Mouse (Mus musculus) forebrain, embryonic 16.5 days (tissue): ENCODE measurements around the gene Paqr3. TPM values are rescaled to one million over a fixed set of nuclear protein-coding genes. Genes with fewer than 3 reads are reported as not detected.

Source experiments
- ATAC-seq: fragments of 200-750 bp; cut with Nextera tagmentation; 2 replicates; pipeline ENCODE4 v1.8.0; 2017; ENCODE audit warnings: mild to moderate bottlenecking, moderate library complexity
- H3K27ac ChIP-seq: fragments of 300-500 bp; sonication (generic); 2 replicates; pipeline ENCODE4 v1.5.1; 2014; ENCODE audit warnings: low read length, control low read depth
- H3K27me3 ChIP-seq: fragments of 300-500 bp; sonication (generic); replicated peaks from 2 replicates; pipeline ENCODE4 v1.6.1; 2014; ENCODE audit warnings: low read length; ENCODE audit not compliant: control insufficient read depth, insufficient read depth
- H3K36me3 ChIP-seq: fragments of 300-500 bp; sonication (generic); 2 replicates; pipeline ENCODE4 v1.6.1; 2014; ENCODE audit not compliant: control insufficient read depth, insufficient read depth
- H3K4me1 ChIP-seq: fragments of 300-500 bp; sonication (generic); replicated peaks from 2 replicates; pipeline ENCODE4 v1.6.1; 2014; ENCODE audit warnings: low read length; ENCODE audit not compliant: control insufficient read depth, insufficient read depth
- H3K4me2 ChIP-seq: fragments of 300-500 bp; sonication (generic); 2 replicates; pipeline ENCODE4 v1.6.1; 2014; ENCODE audit warnings: mild to moderate bottlenecking, low read length, control low read depth
- H3K4me3 ChIP-seq: fragments of 300-500 bp; sonication (generic); replicated peaks from 2 replicates; pipeline ENCODE4 v1.5.1; 2014; ENCODE audit warnings: mild to moderate bottlenecking, low read length, control low read depth
- H3K9ac ChIP-seq: fragments of 300-500 bp; sonication (generic); replicated peaks from 2 replicates; pipeline ENCODE4 v1.6.1; 2014; ENCODE audit warnings: low read depth, low read length, control low read depth
- H3K9me3 ChIP-seq: fragments of 300-500 bp; sonication (generic); 2 replicates; pipeline ENCODE4 v1.6.1; 2016; ENCODE audit warnings: low read length; ENCODE audit not compliant: control insufficient read depth
- WGBS: fragments of 180-500 bp; shearing (Covaris S2); extraction: QIAGEN DNeasy Blood & Tissue Kit; methylation state at CpG from one replicate; pipeline ENCODE4 v1.1.7; 2014; 5-methylcytosine and 5-hydroxymethylcytosine counted together
- polyA plus RNA-seq: library from polyadenylated mRNA; unstranded; fragments of >200 nt; fragmentation: Nextera tagmentation; extraction: Ambion mirVana; gene quantifications from 2 replicates; pipeline ENCODE4 v1.2.1, GENCODE M21; 2015

The Paqr3 gene
- polyA plus RNA-seq, 1 experiment from 2014 or later: 23.3 TPM

DNA sequence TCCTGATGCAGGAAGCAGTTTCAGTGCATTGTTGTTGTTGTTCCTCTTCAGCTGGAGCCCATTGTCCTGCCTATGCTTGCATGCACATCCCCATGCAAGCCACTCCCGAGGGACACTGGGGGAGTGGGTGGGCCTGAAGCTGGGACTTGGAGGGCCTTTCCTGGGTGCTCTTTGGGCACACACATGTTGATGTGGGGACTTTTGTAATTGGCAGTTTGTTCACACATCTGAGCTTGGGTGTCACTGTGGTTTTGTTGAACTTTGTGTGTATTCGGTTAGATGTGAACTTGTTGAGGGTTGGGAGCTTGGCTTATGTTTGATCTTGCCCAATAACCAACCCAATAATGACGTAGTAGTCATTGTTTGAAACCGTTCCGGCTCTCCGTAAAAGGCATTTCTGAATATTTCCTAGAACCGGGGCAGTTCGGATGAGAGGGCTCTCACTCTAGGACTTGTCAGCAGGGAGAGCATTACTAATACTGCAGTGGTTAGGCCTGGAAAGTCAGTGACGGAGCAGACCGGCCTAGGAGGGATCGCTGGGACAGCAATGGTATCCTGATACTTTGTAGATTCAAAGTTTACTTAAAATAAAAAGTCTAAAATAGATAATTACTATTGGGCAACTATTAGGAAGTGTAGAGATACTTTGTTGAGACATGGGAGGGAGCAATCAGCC lies 35.8 kb downstream of the Paqr3 start:
- H3K27me3 ChIP-seq: no peaks in the 10 kb centered on the region
- H3K4me2 ChIP-seq: no peak overlapping the region
- no peak overlapping the region for H3K9ac ChIP-seq
- H3K4me3 ChIP-seq: no peak overlapping the region
- H3K4me1 ChIP-seq: peaks cover 3% of the 10 kb centered on the region; the same call in 1 of the 2 replicates
- ATAC-seq: no peak
- H3K9me3 ChIP-seq: no peaks in the 10 kb centered on the region
- no peak overlapping the region for H3K27ac ChIP-seq
- H3K36me3 ChIP-seq: no peaks in the 10 kb centered on the region
- 92% methylated on average over 11 of the region's 11 CpGs for WGBS

DNA sequence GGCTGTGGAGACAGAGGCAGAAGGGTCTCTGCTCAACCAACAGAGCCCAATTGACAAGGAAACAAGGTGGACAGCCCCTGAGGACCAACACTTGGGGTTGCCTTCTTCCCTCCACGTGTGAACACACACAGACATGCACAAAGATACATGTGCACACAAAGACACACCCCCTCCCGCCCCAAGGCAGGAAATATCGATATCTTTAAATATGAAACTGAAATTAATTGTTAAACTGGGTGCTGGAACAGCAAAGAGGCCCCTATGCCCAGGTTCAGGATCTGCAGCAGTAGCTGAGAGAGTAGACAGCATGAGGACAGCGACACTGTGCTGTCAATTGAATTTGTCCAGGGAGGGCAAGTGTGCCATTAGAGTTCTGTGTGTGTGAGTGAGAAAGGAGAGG lies 45.6 kb downstream of the Paqr3 start:
- no peak overlapping the region for H3K27ac ChIP-seq
- H3K4me1 ChIP-seq: no peaks in the 10 kb centered on the region
- no peak for ATAC-seq
- no peaks in the 10 kb centered on the region for H3K9me3 ChIP-seq
- H3K4me2 ChIP-seq: no peak overlapping the region
- H3K36me3 ChIP-seq: peaks cover 2% of the 10 kb centered on the region; the same call in 1 of the 2 replicates
- H3K4me3 ChIP-seq: no peak overlapping the region
- H3K27me3 ChIP-seq: no peaks in the 10 kb centered on the region
- 89% methylated on average over 4 of the region's 4 CpGs for WGBS
- H3K9ac ChIP-seq: no peak overlapping the region

DNA sequence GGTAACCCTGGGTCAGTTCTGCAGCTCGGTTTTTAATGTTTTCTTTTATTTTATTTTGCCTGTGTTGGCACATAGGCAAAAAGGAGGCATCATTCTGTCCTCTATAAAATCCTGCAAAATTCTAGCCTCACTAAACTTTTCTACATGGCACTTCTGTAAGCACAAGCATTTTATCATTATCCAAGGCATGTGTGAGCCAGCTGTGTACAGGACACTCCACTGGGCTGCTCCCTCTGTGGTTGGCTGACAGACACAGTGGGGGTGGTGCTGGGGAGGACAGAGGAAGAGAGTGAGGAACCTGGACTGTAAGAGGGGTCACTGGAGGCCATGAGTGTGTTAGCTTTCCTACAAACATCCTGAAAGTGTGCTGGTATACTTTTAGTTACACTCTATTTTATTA lies 49.4 kb downstream of the Paqr3 start:
- Histone ChIP-seq H3K9me3 (no peaks in the 10 kb centered on the region), H3K36me3 (peaks cover 6% of the 10 kb centered on the region; the same call in 1 of the 2 replicates), H3K27me3 (no peaks in the 10 kb centered on the region), H3K9ac (no peak overlapping the region), H3K27ac (no peak overlapping the region), H3K4me2 (no peak overlapping the region), H3K4me1 (no peaks in the 10 kb centered on the region), H3K4me3 (no peak overlapping the region)
- 87% methylated on average over 1 of the region's 1 CpGs for WGBS
- no peak for ATAC-seq

DNA sequence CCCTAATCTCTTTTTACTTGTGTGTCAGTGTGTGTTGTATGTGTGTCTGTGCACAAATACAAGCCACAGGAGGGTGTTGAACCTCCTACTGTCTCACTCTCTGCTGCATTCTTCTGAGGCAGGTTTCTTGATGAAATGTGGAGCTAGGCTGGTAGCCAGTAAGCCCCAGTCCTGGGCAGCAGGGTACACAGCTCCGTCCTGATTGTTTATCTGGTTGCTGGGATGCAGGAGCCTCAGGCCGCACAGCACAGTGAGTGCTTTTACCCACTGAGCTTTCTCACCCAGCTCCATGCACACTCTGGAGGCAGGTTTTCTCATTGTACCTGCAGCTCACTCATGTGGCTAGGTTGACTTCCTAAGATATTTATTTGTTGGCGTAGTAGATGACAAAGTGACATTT lies 50.5 kb downstream of the Paqr3 start:
- no peak overlapping the region for H3K4me2 ChIP-seq
- no peaks in the 10 kb centered on the region for H3K27me3 ChIP-seq
- H3K36me3 ChIP-seq: peaks cover 6% of the 10 kb centered on the region; the same call in 1 of the 2 replicates
- H3K9me3 ChIP-seq: no peaks in the 10 kb centered on the region
- no peak for ATAC-seq
- H3K4me3 ChIP-seq: no peak overlapping the region
- H3K4me1 ChIP-seq: no peaks in the 10 kb centered on the region
- 55% methylated on average over 3 of the region's 3 CpGs for WGBS
- H3K27ac ChIP-seq: no peak overlapping the region
- H3K9ac ChIP-seq: no peak overlapping the region

DNA sequence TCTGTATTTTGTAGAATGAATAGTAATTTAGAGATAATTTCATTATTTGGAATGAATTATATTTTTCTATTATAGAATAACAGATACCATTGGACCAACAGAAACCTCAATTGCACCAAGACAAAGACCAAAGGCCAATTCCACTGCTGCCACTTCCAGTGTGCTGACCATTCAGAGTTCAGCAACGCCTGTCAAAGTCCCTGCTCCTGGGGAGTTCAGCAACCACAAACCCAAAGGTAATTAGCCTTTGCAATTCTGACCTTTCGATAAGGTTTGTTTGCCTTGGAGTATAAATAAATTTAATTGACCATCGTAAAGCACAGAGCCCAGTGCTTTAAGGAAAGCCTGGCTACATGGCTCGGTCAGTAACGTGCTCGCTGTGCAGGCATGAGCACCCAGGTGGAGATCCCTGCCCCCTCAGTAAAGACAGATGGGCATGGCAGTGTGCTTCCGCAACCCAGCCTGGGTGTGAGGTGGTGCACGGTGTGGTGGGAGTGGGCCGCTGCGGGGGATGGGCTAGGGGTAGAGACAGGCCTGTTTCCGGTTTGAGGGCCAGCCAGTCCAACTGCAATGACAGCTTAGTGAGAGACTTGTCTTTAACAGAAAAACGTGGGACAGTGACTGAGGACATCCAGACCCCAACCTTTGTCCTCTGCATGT lies 54.5 kb downstream of the Paqr3 start:
- WGBS: 88% methylated on average over 12 of the region's 12 CpGs
- Histone ChIP-seq H3K4me3 (no peak overlapping the region), H3K9me3 (no peaks in the 10 kb centered on the region), H3K27ac (no peak overlapping the region), H3K36me3 (0 out of 2 replicates have a peak, but pooled peaks cover 4% of the 10 kb centered on the region), H3K4me1 (no peaks in the 10 kb centered on the region), H3K4me2 (no peak overlapping the region), H3K27me3 (no peaks in the 10 kb centered on the region), H3K9ac (no peak overlapping the region)
- no peak for ATAC-seq

DNA sequence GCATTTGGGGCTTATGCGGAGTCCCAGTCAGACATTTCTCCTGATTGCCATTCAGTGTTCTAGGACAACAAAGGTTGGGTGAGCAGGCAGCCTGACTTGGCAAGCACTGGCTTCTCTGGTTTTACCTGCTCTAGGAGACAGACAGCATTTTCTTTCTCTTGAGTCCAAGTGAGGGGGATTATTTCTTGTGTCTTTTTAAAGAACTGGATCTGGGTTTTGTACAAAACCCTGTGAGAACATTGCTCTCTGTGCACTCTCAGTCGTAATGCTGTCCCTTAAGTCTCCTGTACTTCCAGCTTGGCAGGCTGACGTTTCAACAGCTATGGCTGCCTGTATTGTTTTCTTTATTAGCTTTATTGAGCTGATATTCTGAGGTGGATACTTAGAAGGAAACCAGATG lies 55.0 kb downstream of the Paqr3 start:
- Histone ChIP-seq H3K4me3 (no peak overlapping the region), H3K36me3 (0 out of 2 replicates have a peak, but pooled peaks cover 4% of the 10 kb centered on the region), H3K27ac (no peak overlapping the region), H3K4me1 (no peaks in the 10 kb centered on the region), H3K27me3 (no peaks in the 10 kb centered on the region), H3K9me3 (no peaks in the 10 kb centered on the region), H3K9ac (no peak overlapping the region), H3K4me2 (no peak overlapping the region)
- ATAC-seq: no peak
- WGBS: 77% methylated on average over 3 of the region's 3 CpGs

DNA sequence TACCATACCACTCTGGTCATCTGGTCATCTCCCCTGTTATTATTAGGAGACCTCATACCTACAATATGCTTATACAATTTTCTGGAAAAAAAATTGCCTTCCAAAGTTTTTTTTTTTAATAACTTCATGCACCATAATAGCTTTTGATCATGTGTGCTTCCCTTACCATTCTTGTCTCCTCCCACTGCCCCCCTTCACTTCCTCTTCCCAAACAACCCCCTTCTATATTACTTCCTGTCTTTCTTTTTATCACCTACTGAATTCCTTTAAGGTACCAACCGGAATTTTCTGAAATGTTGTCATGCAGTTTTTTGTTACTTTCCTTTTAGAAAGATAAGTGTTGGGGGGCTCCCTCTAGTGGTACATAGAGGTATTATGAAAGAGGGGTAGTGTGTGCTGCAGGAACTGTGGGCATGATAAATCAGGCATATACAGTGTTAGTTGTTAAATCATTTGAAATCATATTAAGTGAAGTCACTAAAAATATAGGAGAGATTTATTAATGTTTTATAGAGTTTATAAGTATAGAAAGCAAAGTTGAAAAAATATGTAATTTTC lies 55.8 kb downstream of the Paqr3 start:
- Histone ChIP-seq H3K4me2 (no peak overlapping the region), H3K9ac (no peak overlapping the region), H3K4me3 (no peak overlapping the region), H3K36me3 (0 out of 2 replicates have a peak, but pooled peaks cover 4% of the 10 kb centered on the region), H3K27me3 (no peaks in the 10 kb centered on the region), H3K4me1 (no peaks in the 10 kb centered on the region), H3K27ac (no peak overlapping the region), H3K9me3 (no peaks in the 10 kb centered on the region)
- ATAC-seq: peak; percentile 77
- 3% methylated on average over 1 of the region's 1 CpGs for WGBS

DNA sequence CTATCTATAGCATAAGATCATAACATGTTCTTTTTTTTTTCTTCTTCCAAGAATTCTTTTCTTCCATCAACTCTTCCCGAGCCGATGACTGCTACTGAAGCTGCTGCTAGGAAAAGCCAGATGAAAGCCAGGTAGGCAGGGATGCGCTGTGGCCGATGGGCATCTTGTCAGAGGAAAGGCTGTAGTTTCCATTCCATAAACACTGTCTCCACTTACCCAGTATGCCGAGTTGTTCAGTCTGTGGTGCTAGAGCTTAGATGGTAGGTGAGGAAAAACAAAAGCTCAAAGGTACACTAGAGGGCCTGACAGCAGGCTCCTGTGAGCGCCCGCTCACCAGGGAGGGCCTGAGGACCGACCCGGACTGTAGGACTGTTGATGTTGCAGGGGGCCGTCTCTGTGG lies 56.6 kb downstream of the Paqr3 start:
- no peaks in the 10 kb centered on the region for H3K27me3 ChIP-seq
- H3K4me1 ChIP-seq: no peaks in the 10 kb centered on the region
- H3K27ac ChIP-seq: no peak overlapping the region
- H3K4me3 ChIP-seq: no peak overlapping the region
- no peak overlapping the region for H3K4me2 ChIP-seq
- H3K9ac ChIP-seq: no peak overlapping the region
- no peaks in the 10 kb centered on the region for H3K9me3 ChIP-seq
- H3K36me3 ChIP-seq: 0 out of 2 replicates have a peak, but pooled peaks cover 4% of the 10 kb centered on the region
- no peak for ATAC-seq
- 82% methylated on average over 10 of the region's 10 CpGs for WGBS

DNA sequence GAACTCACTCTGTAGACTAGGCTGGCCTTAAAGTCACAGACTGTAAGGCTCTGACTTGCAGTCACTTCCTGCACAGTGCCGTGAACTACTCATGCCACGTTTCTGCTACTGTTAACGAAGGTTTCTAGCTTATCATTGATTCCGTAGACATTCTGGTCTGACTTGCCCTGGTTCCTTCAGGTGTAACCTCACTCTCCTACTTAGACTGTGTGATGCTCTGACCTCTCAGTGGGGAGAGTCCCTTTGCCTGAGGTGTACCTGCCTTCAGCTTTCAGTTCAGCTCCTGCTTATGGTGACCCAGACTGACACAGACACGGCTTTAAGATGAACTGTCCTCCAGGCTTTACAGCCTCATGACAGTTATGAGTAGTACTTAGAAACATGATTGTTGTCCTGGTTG lies 57.2 kb downstream of the Paqr3 start:
- H3K27me3 ChIP-seq: no peaks in the 10 kb centered on the region
- H3K27ac ChIP-seq: no peak overlapping the region
- no peaks in the 10 kb centered on the region for H3K9me3 ChIP-seq
- H3K9ac ChIP-seq: no peak overlapping the region
- ATAC-seq: no peak
- WGBS: 92% methylated on average over 5 of the region's 5 CpGs
- no peaks in the 10 kb centered on the region for H3K4me1 ChIP-seq
- H3K4me2 ChIP-seq: no peak overlapping the region
- H3K4me3 ChIP-seq: no peak overlapping the region
- 0 out of 2 replicates have a peak, but pooled peaks cover 4% of the 10 kb centered on the region for H3K36me3 ChIP-seq
